Mouse (Mus musculus): ENCODE measurements around the gene Gtpbp1.

Gtpbp1 gene

GRCm38 (mm10) chr15:79755977-79756625, 65.5 kb downstream of the Gtpbp1 start:
- no peak for DNase-seq

- no peak for DNase-seq
Observed at GRCm38 (mm10) chr15:79757118-79757517, 66.5 kb downstream of the Gtpbp1 start.

GRCm38 (mm10) chr15:79760956-79761355, 70.3 kb downstream of the Gtpbp1 start:
- no peak for DNase-seq

GRCm38 (mm10) chr15:79763001-79763400, 72.4 kb downstream of the Gtpbp1 start:
- DNase-seq: no peak

GRCm38 (mm10) chr15:79763601-79764246, 73.1 kb downstream of the Gtpbp1 start:
- DNase-seq: no peak

GRCm38 (mm10) chr15:79764539-79765267, 74.1 kb downstream of the Gtpbp1 start:
- no peak for DNase-seq

- DNase-seq: peak; percentile 78
Observed at GRCm38 (mm10) chr15:79765361-79765760, 74.7 kb downstream of the Gtpbp1 start.

GRCm38 (mm10) chr15:79766168-79766567, 75.5 kb downstream of the Gtpbp1 start:
- DNase-seq: no peak

GRCm38 (mm10) chr15:79766586-79767071, 76.0 kb downstream of the Gtpbp1 start:
- no peak for DNase-seq

- no peak for DNase-seq
Observed at GRCm38 (mm10) chr15:79767327-79767961, 76.8 kb downstream of the Gtpbp1 start.

- DNase-seq: no peak
Observed at GRCm38 (mm10) chr15:79768302-79768701, 77.7 kb downstream of the Gtpbp1 start.

GRCm38 (mm10) chr15:79770629-79771240, 80.1 kb downstream of the Gtpbp1 start:
- no peak for DNase-seq

All from kidney, postnatal 14 days (tissue).